Mouse (Mus musculus) fat pad, adult 2 months (tissue): ENCODE measurements around the gene Nbl1.
A peak's percentile ranks its signal among the peaks of the same experiment; 100 is the strongest.

Experiments used
- DNase-seq: peaks from one replicate; pipeline ENCODE4 v3.0.0-alpha.2; 2011; ENCODE audit warnings: low read depth, low spot score; ENCODE audit errors: extremely low read depth

Nbl1 gene

GRCm38 (mm10) chr4:139092356-139093195 is at the start of gene Nbl1:
Gene Nbl1, minus strand, starts transcription at chr4:139092993.
- no peak for DNase-seq

DNA sequence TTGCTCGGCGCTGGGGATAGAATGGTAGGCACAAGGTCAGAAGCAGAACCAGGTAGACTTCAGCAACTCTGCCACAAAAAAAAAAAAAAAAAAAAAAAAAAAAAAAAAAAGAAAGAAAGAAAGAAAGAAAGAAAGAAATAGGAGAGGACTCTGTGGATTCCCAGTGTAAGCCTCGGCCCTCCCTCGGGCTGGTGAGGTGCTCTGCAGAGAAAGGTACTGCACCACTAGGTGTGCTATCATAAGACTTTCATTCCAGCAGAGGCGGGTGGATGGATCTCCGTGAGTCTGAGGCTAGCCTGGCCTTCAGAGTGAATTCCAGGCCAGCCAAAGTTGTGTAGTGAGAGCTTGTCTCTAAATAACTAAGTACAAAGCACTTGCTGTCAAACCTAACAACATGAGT is 49.0 kb upstream of the Nbl1 start:
- no peak for DNase-seq

- DNase-seq: no peak
Observed at GRCm38 (mm10) chr4:139140267-139140666, 47.5 kb upstream of the Nbl1 start.

DNA sequence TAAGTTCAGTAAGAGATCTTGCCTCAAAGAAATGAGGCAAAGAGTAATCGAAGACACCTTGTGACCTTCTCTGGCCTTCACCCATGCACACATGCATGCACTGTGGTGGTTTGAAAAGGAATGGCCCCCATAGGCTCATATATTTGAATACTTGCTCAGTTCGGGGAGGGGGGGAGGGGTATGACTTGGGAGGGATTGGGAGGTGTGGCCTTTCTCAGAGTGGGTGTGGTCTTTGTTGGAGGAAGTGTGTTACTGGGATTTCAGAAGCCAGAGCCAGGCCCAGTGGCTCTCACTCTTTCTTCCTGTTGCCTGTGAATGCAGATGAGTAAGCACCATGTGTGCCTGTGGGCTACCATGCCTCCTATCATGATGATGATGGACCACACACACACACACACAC is 43.2 kb upstream of the Nbl1 start:
- DNase-seq: no peak

DNA sequence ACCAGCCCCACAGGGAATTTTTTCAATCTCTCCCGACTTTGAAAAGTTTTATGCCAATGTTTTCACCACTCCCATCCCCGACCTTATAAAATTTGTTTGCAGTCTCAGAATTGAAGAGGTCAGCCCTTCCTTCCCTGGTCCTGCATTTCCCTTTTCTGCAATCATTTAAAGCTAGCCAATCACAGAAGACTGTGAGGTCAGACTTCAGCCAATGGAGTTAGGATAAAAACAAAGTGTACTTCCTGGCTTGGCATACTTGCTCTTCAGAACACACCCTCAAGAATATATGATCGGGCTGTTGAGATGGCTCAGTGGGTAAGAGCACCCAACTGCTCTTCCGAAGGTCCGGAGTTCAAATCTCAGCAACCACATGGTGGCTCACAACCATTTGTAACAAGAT is 40.3 kb upstream of the Nbl1 start:
- DNase-seq: no peak

- no peak for DNase-seq
Observed at GRCm38 (mm10) chr4:139131858-139132672, 39.3 kb upstream of the Nbl1 start.

- DNase-seq: peak; percentile 69
Observed at GRCm38 (mm10) chr4:139130701-139131549, 38.1 kb upstream of the Nbl1 start, which contains the start of gene Minos1. Gene Minos1, minus strand, starts transcription at chr4:139131113.

GRCm38 (mm10) chr4:139129806-139130700 is 37.3 kb upstream of the Nbl1 start:
- DNase-seq: no peak

DNA sequence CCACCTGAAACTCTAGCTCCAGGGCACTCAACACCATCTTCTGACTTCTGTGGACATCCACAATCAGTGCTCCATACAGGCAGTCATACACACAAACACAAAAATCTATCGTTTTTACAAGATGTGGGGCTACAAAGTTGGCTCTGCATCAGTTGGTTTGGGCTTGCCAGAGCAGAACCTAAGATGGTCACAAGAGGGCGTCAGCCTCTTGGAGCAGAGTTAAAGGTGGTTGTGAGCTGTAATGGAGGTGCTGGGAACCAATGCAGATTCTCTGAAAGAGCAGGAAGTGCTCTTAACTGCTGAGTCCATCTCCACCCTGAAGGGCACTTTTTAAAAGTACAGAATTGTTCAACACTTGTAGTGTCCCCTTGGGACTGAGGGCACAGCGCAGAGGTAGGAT is 33.7 kb upstream of the Nbl1 start:
- DNase-seq: no peak

GRCm38 (mm10) chr4:139124940-139125339 is 32.1 kb upstream of the Nbl1 start:
- no peak for DNase-seq

- no peak for DNase-seq
Observed at GRCm38 (mm10) chr4:139122557-139122956, 29.8 kb upstream of the Nbl1 start.

DNA sequence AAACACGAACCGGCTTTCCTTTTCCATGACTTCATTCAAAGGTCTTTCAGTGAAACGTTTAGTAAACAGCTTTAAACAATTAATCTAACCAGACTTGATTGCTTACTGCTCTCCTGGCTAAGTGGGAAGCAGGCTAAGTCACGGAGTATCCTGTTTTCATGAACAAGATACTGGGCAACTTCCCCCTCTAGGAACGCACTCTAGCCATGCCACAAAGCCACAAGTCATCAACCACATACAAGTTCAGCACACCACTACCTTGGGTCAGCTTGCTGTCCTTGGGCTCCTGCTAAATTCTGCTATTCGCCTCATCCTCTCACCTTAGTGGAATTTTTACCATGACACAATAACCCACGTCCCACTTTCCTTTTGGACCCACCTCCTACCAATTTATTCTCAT is 28.2 kb upstream of the Nbl1 start:
- DNase-seq: no peak

GRCm38 (mm10) chr4:139120281-139120814 is 27.6 kb upstream of the Nbl1 start:
- DNase-seq: no peak

- DNase-seq: no peak
Observed at GRCm38 (mm10) chr4:139116356-139117063, 23.7 kb upstream of the Nbl1 start.

DNA sequence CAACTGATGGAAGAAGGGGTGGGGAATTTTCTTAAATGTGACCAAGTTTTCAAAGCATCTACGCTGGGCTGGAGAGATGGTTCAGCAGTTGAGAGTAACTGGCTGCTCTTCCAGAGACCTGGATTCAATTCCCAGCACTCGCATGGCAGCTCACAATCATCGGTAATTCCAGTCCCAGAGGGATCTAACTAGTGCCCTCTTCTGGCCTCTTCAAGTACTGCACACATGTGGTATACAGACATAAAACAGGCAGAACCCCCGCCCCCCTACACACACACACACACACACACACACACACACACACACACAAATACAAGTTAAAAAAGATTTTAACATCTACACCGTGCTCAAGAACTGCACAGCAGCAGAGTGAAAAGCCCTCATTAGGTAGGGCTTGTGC is 22.9 kb upstream of the Nbl1 start:
- no peak for DNase-seq

DNA sequence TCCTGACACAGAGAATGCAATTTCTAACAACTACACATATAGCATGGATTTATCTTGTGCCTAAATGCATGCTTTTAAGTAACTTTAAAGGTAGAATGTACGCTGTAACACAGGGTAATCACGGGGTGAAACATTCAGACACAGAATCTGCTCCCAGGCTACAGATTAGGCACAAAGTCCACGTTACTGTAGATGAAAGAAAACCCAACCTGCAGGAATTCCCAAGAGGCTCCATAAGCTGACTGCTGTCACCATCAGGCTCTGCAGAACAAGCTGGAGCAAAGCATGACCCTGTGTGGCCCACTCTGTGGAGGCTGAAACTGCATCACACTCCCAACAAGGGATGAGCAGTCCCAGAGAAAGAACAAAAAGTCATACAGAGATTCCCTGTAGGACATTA is 19.7 kb upstream of the Nbl1 start:
- DNase-seq: no peak

DNA sequence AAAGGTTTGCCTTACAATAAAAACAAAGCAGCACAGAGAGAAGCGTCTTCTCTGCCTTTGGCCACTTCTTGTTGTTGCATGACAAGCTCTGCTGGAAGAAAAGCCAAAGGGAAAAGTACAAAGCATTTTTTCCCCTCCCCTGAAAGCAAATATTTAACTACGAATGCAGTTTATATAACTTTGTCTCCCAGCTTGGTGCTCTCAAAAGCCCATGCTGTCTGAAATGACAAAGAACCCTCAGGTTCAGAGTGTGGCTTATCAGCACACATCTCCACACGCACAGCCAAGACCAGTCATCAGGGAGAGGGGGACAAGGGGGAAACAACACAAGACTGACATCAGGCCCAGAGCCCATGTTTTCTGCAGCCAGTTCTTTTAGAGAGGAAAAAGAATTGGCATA is 18.6 kb upstream of the Nbl1 start:
- DNase-seq: no peak

DNA sequence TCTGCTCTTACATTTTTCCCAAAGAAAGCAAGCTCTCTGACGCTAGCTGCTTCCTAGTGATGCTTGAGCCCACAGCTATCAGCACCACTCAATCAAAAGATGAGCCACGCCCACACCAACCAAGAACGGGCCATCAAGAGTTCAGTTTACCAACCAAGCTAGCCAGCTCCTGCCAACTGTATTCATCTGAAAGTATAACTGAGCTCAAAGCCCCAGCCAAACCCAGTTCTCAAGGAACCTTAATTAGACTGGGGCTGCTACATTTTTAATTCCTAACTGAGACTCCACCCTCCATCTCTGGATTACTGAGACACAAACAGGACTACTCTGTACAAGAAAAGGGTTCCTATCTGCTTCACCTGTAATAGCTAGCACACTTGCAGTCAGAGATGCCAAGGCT is 18.1 kb upstream of the Nbl1 start:
- DNase-seq: no peak

DNA sequence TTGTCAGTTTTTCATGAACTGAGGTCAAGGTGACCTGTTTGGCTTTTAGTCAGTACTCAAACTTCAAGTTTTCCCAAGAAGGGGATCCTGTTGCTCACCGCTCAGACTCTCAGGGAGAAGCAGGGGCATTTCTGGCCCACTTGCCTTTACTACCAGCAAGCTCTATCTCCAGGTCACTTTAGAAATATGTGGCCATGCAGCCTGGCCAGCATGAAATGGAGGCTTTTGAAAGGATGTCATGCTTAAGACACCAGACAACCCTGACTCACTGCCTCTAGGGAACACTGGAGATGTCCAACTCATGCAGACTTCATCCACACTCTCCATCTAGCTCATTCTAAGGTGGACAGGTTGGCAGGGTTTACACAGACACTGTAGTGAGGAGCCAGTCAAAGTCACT is 12.7 kb upstream of the Nbl1 start:
- DNase-seq: no peak
